Mouse (Mus musculus) c-Kit-positive CD71-positive TER-119-positive erythroid progenitor cells, embryonic 14.5 days (primary cell): ENCODE measurements around the gene Gse1.
"Not testable (repeated sequence)": the region's sequence is repeated elsewhere in the genome, so short reads cannot be mapped to it uniquely, and the experiment has no call there.

Experiments used
- DNase-seq: peaks from one replicate; pipeline ENCODE4 v3.0.0-alpha.2; 2013; ENCODE audit warnings: low spot score

Gene Gse1

DNA sequence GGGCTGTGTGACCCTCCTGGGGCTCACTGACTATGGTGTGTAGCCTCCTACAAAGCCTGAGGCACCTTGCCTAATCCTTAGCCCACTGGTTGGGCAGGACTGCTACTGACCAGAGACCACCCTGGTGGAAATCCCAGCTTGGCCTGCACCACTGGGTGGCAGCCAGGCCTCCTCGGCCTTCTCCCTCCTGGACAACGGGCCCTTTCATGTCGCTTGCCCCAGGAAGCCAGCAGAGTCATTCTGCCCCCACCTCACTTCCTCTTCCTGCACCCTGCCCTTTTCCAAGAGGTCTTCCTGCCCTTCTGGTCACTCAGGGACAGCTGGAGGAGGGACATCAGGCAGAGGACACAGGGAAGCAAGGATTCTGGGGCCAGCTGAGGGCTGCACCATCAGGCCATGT is 96.3 kb downstream of the Gse1 start:
- no peak for DNase-seq

DNA sequence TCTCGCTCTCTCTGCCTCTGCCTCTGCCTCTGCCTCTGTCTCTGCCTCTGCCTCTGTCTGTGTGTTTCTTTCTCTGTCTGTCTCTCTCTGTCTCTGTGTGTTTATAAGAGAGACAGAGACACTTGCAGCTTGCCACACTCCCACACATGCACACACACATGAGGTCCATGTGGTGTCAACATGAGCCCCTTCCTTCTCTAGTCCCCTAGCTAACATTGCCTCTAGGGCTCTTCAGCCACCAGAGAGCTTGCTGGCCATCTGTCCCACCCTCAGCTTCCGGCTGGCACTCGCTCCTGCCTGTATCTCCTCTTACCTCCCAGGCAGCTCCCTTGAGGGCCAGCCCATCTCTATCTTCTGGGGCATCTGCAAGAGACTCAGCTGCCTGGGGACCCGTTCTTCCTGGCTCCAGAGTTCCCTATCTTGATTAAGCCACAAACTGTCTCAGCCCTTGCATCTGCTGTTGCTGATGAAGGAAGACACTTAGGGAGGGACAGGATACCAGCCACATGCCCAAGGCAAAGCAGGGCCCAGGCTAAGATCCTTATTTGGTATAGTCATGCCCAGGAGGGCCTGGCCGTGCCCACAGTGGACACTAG is 97.0 kb downstream of the Gse1 start:
- DNase-seq, result no peak

DNA sequence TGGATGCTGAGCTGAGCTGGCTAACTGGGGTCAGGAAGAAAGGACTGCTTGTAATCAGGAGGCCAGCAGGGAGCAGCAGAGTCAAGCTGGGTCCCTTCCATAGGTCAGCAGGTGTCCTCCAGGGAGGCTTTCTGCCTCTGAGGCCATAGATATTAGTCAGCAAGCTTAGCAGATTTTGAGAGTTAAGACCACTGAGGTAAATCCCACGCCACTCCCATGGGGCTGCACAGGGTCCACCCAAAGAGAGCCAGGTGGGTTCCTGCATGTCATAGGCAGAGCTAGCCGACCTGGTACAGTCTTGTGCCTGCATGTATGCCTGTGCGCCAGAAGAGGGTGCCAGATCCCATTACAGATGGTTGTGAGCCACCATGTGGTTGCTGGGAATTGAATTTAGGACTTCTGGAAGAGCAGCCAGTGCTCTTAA is 98.9 kb downstream of the Gse1 start:
- DNase-seq, result no peak

DNA sequence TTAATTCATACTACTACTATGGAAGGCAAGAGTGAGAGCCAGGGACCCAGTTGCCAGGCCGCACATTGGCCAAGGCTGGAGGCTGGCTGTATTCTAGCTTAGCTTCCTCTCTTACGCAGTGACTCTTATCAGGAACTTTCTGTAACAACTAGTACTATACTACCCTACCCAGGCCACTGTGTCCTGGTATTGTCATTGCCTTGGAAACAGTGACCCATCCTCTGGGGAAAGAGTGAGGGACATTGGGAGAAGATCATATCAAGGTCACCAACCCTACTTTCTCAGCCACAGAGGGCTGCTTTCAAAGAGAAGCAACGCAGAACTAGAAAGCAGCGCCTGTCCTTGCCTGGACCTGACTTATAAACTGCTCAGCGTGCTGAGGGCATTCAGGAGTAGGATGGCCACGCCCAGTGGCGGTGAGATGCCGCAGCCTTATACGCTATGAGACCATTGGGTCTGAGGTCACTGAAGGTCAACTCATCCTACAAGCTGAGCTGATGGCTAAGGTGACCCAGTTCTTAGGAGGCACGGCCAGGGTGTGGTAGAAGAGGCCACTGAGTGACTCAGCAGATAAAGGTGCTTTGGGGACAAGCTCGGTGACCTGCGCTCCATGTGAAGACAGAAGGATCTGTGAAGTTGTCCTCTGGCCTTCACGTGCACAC is 100.2 kb downstream of the Gse1 start:
- DNase-seq, result no peak

DNA sequence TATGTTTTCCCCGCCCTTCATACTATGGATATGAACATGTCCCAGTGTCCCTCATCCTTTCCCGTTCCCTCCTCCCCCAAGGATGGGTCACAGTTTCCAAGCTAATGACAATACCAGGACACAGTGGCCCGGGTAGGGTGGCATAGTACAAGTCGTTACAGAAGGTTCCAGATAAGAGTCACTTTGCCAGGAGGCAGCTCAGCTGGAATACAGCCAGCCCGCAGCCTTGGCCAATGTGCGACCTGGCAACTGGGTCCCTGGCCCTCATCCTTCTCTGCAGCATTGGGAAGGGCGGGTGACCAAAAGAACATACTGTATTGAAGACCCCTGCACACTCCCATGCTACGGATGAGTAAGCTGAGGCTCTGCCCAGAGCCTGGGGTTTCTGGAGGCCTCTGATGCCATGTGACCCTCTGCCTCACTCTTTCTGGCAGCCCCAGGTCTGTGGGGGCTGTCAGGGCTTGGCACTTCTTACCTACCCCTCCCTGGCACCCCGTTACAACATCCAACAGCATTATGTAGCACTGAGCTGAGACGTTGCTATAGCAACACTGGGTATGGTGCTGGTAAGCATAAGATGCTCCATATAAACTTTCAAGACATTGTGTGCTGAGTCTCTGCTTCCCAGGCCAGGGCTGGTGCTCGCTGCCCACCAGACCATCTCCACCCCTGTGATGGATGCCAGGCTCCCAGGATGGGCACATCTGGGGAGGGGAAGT is 100.9 kb downstream of the Gse1 start:
- no peak for DNase-seq

DNA sequence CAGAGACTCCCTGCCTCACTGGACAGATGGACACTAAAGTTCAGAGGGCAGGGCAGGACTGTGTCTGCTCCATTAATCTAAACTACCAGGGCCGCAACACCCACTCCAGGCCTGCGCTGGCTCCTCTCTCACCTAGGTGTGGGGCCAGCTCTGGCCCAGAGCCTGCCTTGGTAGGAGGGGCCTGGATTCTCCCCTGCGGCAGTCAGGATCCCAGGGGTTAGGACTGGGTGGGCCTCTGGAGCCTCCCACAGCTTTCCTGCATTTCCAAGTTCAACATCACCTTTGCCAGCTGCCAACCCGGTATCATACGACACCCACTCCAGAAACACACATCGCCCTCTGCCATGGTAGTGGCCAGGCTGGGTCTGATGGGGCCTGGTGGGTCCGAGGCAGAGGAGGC is 102.8 kb downstream of the Gse1 start:
- no peak for DNase-seq

DNA sequence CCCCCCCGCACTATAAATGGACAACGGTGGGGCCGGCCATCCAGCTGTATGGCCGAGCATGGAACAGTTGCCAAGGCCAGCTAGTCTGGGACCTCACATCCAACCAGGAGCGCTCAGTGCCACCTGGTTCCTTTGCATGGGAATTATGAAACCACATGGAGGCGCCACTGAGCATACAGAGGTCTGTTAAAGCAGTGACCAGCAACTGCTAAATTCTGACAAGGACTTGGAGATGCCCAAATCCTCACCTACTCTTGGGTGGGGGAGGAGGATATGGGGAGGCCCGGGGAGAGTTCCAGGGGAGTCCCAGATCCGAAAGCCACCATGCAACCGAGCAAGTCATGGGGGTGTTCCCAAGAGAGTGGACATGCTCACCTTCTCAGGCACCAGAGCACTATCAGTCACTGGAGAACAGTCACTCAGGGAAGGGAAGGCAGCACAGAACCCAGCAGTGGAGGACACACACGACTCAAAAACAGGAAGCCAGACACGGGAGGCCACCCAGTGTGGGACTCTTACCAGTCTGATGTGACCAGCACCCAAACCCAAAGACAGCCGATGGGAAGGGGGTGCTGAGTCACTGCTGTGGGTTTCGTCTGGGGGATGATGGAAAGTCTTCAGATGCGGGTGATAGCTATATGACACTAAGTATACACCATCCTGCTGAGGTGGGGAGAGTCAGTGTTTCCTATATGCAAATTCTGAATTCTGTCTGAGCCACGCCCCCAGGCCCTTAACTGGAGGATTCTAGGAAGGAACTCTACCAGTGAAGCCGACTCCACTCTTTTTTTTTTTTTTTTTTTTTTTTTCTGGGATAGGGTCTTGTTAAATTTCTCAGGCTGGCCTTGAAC is 104.3 kb downstream of the Gse1 start:
- peak; percentile 49 for DNase-seq

DNA sequence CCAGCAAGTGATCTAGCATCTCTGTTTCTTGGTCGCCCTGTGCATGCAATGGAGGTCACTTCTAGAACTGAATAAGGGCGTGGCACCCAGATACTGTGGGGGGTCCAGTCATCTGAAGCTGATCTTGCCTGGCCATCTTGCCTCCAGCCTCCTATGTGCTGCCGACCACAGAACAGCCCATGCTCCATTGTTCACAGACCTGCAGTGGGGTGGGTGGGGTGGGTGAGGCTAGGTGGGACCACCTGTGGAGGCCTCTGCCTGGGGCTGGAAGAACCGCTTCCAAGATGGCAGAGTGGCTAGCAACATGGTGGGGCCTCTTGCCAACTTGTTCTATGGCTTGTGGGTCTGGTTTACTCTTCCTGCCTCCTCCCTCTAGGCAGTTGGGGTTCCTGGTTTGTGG is 105.4 kb downstream of the Gse1 start:
- no peak for DNase-seq

DNA sequence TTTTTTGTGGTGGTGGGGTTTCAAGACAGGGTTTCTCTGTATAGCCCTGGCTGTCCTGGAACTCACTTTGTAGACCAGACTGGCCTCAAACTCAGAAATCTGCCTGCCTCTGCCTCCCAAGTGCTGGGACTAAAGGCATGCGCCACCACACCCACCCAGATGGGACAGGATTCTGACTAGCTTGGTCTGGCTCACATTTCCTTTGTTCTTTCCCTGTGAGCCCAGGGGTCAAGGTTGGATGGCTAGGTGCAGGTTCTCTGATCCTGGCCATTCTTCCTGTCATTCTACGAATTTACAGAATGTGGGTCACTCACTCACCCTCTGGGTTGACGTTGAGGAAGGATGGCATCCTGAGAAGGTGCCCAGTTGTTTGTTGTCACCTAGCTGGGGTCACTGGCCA is 106.0 kb downstream of the Gse1 start:
- DNase-seq, result not testable (repeated sequence)

DNA sequence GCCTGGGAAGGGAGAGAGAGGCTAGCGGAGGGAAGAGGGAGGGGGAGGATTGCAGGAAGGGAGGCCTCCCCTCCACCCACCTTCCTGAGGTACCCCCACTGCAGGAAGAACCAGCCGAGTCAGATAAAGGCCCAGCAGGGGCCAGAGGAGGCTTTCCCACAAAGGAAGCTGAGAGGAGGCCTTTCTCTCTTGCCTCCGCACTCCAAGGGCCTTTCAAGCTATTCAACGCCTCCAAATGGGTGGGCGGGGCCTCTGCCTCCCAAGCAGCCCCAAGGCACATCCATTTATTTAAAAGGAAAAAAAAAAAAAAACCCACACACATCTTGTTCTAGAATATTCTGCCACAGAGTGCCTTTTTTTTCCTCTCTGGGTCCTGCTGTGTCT is 106.6 kb downstream of the Gse1 start:
- DNase-seq, result no peak

DNA sequence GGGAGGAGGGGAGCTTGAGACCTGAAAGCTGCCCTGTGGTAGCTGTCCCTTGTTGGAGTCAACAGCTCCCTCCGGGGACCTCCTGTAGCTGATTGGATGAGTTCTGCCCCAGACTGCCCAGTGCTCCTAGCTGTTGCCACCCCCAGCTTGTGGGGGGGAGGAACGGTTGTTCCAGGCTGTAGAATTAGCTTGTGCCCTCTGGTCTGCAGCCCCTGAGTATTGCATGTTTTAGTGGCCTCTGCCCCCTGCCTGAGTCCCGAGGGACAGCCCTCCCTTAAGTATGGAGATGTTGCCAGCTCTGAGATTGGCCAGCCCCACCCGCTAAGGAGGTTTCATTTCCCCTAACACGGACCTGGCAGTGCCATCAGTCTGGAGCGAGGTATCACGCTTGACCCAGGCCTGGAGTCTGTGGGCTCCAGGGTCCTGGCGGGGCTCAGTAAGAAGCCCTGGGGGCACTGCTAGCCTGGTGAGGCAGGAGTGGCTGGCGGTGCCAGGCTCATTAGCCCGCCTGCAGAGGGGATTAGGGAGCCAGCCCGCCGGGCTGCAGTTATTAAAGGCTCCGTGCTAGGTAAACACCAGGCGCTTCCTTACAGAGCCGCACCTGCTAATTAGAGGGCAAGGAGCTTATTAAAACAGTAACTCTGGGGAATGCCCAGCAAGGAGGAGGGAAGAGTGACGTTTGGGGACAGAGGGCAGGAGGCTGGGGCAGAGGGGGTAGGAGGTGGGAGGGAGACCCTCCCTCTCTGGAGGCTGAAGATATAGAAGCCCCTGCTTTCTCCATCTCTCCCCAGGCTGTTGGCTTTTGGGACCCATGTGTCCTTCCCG is 107.2 kb downstream of the Gse1 start:
- DNase-seq, result no peak

DNA sequence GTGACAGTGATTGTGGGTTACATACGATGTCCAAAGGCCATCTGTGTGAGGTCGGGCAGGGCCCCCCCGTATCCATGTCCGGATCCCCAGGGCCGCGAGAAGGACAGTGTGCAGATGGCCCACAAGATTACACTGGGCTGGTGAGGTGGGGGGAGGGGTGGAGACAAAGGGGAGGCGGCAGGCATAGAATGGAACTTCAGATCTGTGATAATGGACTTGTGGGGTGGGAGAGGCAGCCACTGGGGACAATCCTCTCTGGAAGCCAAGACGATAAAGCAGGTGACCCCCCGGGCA is 107.8 kb downstream of the Gse1 start:
- DNase-seq, result no peak

DNA sequence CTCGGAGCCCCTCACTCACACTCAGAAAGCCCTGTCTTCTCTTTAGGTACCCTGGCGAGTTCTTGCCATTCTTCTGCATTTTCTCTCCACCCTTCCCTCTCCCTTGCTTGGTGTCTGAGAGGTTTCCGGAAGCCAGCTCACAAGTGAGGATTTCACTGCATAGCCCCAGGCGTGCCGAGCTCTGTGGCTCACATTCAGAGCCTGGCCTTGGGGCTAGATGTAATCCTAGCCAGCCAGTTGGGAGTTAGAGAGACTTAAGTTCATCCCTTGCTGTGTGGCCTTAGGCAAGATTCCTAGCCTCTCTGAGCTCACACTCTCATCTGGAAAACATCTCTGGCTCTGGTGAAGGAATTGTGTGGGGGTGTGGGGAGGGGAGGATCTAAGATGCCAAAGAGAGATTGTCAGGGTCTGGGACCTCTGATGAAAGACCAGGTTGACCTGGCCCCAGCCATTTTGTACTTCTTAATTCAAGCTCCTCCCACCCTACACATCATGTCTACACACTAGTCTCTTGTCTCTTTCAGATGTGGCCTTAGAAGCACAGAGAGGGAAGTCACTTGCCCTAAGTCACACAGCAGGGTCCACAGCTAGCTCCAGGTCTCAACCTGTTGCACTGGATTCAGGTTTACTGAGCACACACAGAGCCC is 108.8 kb downstream of the Gse1 start:
- DNase-seq, result no peak

DNA sequence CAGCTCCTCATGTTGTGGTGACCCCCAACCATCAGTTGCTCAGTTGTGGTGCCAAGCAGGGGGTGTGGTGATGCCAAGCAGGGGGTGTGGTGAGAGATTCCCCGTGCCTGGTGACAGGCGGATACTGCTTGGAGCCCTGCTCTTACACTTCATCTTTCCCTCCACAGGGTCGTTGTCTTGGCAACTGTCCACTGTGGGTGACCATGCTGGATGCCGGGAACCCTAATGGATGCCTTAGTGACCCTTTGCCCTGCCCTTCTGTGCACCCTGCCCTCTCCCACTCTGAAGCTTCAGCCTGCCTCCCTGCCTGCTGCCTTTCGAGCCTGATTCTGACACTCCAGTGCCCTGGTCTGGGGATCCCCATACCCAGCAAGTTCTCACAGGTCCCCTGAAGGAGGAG is 109.4 kb downstream of the Gse1 start:
- DNase-seq, result no peak

DNA sequence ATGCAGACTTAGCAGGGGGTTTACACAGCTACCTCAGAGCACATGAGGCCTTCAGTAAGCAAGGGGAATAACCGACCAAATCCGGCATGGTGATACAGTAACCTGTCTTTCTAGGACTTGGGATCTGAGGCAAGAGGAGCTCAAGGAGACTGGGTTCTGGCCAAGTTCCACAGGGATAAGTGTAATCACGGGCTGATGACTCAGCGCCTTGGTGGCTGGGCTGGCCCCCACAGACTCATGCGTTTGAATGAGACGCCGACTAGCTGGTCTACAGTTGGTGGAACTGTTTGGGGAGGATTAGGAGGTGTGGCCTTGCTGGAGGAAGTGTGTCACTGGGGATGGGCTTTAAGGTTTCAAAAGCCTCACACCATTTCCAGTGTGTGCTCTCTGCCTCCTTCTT is 110.4 kb downstream of the Gse1 start:
- no peak for DNase-seq

DNA sequence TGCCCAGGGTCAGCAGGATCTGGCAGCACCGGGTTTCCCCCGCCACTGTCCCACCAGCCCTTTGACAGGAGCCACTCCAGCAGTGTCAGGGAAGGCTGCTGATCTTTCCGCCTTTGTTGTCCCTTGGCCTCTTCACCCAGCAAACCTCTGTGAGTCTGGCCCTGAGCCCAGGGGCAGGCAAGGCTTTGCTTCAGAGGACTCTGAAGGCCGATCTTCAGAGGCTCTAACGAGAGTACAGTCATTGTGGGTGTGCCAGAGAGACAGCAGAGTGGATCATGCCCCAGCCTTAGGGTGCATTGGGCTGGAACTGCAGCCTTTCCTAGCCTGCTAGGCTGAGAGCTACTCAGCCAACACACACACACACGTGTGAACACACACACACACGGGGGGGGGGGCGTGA is 111.5 kb downstream of the Gse1 start:
- DNase-seq, result no peak

DNA sequence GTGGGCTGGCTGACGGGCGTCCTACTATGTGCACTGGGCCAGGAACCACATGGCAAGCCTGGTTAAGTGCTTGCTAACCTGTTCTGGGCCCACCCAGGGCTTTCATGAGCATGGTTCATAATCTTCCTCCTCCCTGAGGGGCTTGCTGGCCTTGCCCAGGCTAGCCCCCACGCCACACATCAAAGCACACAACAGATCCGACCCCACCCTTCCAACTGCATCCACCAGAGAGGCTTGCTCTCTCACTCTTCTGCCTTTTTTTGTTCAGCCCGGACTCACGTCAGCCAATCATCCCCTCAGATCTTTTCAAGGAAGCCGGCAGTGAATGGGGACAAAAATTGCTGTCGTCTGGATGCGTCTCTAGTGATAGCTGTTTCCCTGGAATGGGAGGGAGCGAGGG is 112.9 kb downstream of the Gse1 start:
- no peak for DNase-seq

DNA sequence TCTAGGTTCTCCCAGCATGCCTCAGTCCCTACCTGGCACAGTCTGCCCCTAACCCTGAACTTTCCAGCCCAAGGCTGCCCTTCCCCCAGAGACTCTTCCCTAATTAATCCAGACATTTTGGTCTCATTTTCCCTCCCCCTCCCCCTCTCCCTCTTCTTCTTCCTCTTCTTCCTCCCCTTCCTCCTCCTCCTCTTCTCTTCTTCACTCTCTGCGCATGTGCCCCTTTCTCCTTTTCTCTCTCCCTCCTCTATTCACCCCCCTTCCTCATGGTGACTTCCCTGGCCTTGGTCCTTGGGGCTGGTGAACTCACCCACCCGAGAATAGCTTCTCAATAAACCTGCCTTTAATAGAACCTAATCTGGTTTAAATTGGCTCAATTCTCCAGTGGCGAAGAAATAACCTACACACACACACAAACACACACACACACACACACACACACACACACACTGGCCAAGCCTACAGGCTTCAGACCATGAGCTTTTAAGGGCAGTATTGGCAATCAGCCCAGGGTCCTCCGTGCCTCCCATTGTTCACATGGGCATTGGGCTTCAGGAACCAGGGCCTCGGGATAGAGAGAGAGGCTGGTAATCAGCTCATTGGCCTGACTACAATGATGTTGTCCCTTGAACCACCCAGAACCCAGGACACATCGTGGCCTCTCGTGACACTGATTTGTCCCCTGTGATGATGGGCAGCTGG is 114.7 kb downstream of the Gse1 start:
- DNase-seq, result no peak

DNA sequence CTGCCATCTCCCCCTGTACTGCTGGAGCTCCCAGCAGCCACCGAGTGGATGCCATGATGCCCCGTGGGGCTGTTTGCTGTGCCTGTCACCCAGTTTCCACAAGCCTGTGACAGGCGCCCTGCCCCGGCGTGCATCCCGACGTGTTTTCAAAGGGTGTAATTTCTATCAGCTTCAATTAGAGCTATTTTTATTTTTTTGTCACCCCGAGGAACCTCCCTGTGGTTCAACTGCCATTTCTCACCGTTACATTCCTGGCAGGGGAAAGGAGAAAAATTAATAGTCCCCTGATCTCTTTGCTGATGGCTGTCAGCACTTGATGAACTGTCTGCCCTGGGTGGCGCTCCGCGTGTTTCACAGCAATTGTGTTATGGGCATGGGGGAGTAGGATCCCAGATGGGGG is 115.3 kb downstream of the Gse1 start:
- no peak for DNase-seq

DNA sequence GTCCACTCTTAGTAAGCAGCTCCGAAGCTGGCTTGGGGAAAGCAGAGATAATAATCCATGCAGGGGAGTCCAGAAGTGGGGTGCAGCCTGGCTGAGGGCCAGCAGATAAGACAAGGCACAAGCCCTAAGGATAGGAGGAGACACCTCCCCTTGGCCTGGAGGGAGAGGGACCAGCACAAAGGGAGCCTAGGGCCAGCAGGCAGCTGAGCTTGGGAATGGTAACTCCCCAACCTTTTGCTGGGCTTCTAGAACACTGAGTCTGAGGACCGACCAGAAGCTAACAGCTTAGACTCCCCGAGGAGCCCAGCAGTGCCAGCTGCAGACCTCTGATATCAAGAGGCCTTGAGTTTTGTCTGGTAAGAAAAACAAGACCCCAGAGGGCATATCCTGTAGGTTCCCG is 115.9 kb downstream of the Gse1 start:
- DNase-seq, result no peak

DNA sequence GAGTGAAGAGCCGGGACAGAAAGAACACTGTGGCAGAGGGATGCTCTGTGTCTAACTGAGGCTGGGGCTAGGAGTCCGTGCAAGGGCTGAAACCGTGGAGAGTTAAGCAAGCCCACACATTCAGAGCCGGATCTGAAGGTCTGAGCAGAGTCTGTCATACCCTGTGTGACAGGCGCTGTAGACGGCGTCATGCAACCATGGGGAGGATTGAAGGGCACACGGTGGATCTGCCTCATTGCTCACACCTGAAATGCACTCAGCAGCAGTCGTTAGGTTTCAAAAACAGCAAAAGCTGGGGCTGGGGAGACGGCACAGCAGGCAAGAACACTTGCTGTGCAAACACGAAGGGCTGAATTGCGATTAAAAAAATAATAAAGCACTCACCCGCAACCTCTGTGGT is 116.3 kb downstream of the Gse1 start:
- no peak for DNase-seq
